Mouse (Mus musculus): ENCODE measurements around the gene Rpl5. TPM values are rescaled to one million over a fixed set of nuclear protein-coding genes. Genes with fewer than 3 reads are reported as not detected.

Gene Rpl5
- polyA plus RNA-seq, 1 experiment from 2014 or later = 74.7 TPM

DNA sequence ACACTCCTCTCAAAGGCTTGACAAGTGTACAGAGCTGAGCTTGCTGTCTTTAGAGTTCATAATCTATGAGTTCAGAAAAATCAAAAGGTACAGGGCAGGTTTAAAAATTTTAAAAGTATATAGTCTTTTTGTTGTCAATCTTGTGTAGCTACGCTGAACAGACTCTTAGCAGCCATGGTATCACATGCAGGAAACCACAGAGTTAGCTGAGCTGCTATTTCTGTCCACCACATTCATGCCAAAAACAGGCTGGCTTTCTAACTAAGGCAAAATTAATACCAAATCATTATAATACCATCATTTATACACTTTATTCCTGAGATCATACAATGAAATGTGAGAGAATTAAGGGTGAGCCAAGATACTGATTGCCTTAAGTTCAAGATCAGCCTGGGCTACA lies 46.2 kb downstream of the Rpl5 start:
- no peak overlapping the region for H3K4me2 ChIP-seq
- H3K9ac ChIP-seq (ENCODE audit: low read length) = no peak overlapping the region
- H3K9me3 ChIP-seq (ENCODE audit: control insufficient read depth, low read length) = no peaks in the 10 kb centered on the region
- no peaks in the 10 kb centered on the region for H3K27me3 ChIP-seq (ENCODE audit: control insufficient read depth, insufficient read depth, low read length)
- H3K27ac ChIP-seq (ENCODE audit: low read depth, low read length) = no peak overlapping the region
- WGBS = 93% methylated on average over 1 of the region's 1 CpGs
- H3K4me3 ChIP-seq (ENCODE audit: low read depth, low read length) = no peak overlapping the region
- DNase-seq (ENCODE audit: low spot score, missing footprints) = no peak
- H3K4me1 ChIP-seq (ENCODE audit: control insufficient read depth, insufficient read depth, low read length) = no peaks in the 10 kb centered on the region
- ATAC-seq (ENCODE audit: low FRiP score) = no peak
- no peaks in the 10 kb centered on the region for H3K36me3 ChIP-seq (ENCODE audit: control insufficient read depth, insufficient read depth, low read length)

DNA sequence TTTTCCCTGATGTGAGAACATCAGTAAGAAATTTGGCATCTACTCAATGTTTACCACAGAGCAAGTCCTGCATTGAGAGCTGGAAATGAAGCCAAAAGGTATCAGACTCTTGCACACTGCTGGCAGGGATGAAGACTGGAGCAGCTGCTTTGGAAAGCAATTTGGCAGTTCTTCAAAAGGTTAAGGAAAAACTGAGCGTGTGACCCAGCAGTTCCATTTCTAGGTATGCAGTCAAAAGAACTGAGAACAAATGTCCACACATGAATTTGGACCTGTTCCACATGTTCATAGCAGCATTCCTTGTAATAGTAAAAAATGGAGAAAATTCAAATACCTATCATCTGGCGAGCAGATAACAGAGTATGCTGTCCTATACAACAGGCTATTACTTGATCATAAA lies 47.2 kb downstream of the Rpl5 start:
- Histone ChIP-seq H3K4me3 (ENCODE audit: low read depth, low read length) (no peak overlapping the region), H3K36me3 (ENCODE audit: control insufficient read depth, insufficient read depth, low read length) (no peaks in the 10 kb centered on the region), H3K4me2 (no peak overlapping the region), H3K9me3 (ENCODE audit: control insufficient read depth, low read length) (no peaks in the 10 kb centered on the region), H3K27me3 (ENCODE audit: control insufficient read depth, insufficient read depth, low read length) (no peaks in the 10 kb centered on the region), H3K4me1 (ENCODE audit: control insufficient read depth, insufficient read depth, low read length) (no peaks in the 10 kb centered on the region), H3K27ac (ENCODE audit: low read depth, low read length) (no peak overlapping the region), H3K9ac (ENCODE audit: low read length) (no peak overlapping the region)
- WGBS = 89% methylated on average over 2 of the region's 2 CpGs
- DNase-seq (ENCODE audit: low spot score, missing footprints) (no peak), ATAC-seq (ENCODE audit: low FRiP score) (no peak)

DNA sequence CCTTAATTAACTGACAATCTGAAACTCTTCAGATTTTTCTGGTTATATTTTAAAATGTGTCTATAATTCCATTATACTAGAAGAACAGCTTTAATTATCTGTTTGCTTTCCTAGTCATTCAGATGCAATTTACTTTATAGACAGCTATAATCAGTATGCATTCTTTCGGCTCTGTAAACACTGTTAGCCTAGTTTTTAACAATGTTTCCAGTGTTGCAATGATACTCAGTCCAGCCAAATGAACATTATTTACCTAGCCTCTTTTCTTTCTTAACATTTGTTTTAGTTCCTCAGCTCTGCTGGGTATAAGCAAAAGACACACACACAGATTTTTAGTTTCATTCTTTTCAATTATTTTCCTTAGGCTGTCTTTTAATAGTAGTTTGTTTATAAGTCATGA lies 48.6 kb downstream of the Rpl5 start:
- Histone ChIP-seq H3K4me2 (no peak overlapping the region), H3K4me1 (ENCODE audit: control insufficient read depth, insufficient read depth, low read length) (no peaks in the 10 kb centered on the region), H3K9me3 (ENCODE audit: control insufficient read depth, low read length) (no peaks in the 10 kb centered on the region), H3K4me3 (ENCODE audit: low read depth, low read length) (no peak overlapping the region), H3K36me3 (ENCODE audit: control insufficient read depth, insufficient read depth, low read length) (no peaks in the 10 kb centered on the region), H3K27me3 (ENCODE audit: control insufficient read depth, insufficient read depth, low read length) (no peaks in the 10 kb centered on the region), H3K9ac (ENCODE audit: low read length) (no peak overlapping the region), H3K27ac (ENCODE audit: low read depth, low read length) (no peak overlapping the region)
- ATAC-seq (ENCODE audit: low FRiP score) (no peak), DNase-seq (ENCODE audit: low spot score, missing footprints) (no peak)
- WGBS = 95% methylated on average over 1 of the region's 1 CpGs

DNA sequence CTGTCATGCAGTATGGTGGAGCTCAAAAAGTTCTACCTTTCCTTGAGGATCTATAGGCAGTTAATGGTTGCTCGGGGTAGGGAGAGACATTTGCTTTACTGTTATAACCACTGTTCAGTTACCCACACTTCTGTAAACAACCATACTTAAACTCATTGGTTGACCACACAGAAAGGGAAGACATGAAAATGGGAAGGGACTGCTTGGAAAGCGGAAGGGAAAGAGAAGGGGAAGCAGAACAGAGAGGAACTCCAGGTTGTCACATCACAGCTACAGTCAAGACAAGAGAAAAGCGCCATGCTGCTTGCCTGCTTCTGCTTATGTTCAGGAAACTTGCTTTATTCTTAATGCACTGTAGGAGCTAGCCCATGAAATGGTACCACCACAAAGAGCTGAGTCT lies 49.3 kb downstream of the Rpl5 start:
- DNase-seq (ENCODE audit: low spot score, missing footprints) = no peak
- Histone ChIP-seq H3K9ac (ENCODE audit: low read length) (no peak overlapping the region), H3K4me2 (no peak overlapping the region), H3K9me3 (ENCODE audit: control insufficient read depth, low read length) (no peaks in the 10 kb centered on the region), H3K27me3 (ENCODE audit: control insufficient read depth, insufficient read depth, low read length) (no peaks in the 10 kb centered on the region), H3K27ac (ENCODE audit: low read depth, low read length) (no peak overlapping the region), H3K4me3 (ENCODE audit: low read depth, low read length) (no peak overlapping the region), H3K4me1 (ENCODE audit: control insufficient read depth, insufficient read depth, low read length) (no peaks in the 10 kb centered on the region), H3K36me3 (ENCODE audit: control insufficient read depth, insufficient read depth, low read length) (no peaks in the 10 kb centered on the region)
- ATAC-seq (ENCODE audit: low FRiP score) = no peak
- WGBS = 78% methylated on average over 3 of the region's 3 CpGs

DNA sequence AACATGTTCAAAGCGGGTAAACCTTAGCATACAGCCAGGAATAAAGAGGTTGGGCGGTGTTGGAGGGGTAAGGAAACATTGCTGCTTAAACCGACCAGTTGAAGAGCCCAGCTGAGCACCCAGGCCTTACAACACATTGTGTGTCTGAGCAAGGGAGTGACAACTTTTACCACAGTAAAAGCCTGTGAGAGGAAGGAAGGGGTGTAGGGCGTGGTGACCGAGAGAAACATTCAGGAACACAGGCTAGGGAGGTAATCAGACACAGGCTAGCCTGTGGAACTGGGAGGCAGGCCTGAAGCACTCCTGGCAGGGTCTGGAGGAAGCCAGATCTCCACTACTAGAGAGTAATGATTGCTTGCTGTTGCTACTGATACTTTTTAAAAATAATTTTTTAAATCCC lies 50.3 kb downstream of the Rpl5 start:
- no peak for ATAC-seq (ENCODE audit: low FRiP score)
- Histone ChIP-seq H3K9ac (ENCODE audit: low read length) (no peak overlapping the region), H3K9me3 (ENCODE audit: control insufficient read depth, low read length) (no peaks in the 10 kb centered on the region), H3K4me3 (ENCODE audit: low read depth, low read length) (no peak overlapping the region), H3K4me1 (ENCODE audit: control insufficient read depth, insufficient read depth, low read length) (no peaks in the 10 kb centered on the region), H3K4me2 (no peak overlapping the region), H3K27ac (ENCODE audit: low read depth, low read length) (no peak overlapping the region), H3K27me3 (ENCODE audit: control insufficient read depth, insufficient read depth, low read length) (no peaks in the 10 kb centered on the region), H3K36me3 (ENCODE audit: control insufficient read depth, insufficient read depth, low read length) (no peaks in the 10 kb centered on the region)
- no peak for DNase-seq (ENCODE audit: low spot score, missing footprints)
- 78% methylated on average over 5 of the region's 5 CpGs for WGBS

Other genes with a start within 250 kb of the Rpl5 start
- not detected in 2 replicates for gene Gfi1, start 174.5 kb upstream of the Rpl5 start, polyA plus RNA-seq (2014; fragmentation: Nextera tagmentation; extraction: Ambion mirVana)
- gene Ube2d2b, start 70.4 kb upstream of the Rpl5 start, polyA plus RNA-seq (2014; fragmentation: Nextera tagmentation; extraction: Ambion mirVana) = not detected in 2 replicates
- 41.3 and 44.2 TPM in 2 replicates for gene Evi5, start 25.4 kb upstream of the Rpl5 start, polyA plus RNA-seq (2014; fragmentation: Nextera tagmentation; extraction: Ambion mirVana)
- 22.9 and 25.1 TPM in 2 replicates for gene Fam69a, start 86.6 kb downstream of the Rpl5 start, polyA plus RNA-seq (2014; fragmentation: Nextera tagmentation; extraction: Ambion mirVana)
- 124 and 139 TPM in 2 replicates for gene Mtf2, start 165.2 kb downstream of the Rpl5 start, polyA plus RNA-seq (2014; fragmentation: Nextera tagmentation; extraction: Ambion mirVana)
- gene Tmed5, start 232.1 kb downstream of the Rpl5 start, polyA plus RNA-seq (2014; fragmentation: Nextera tagmentation; extraction: Ambion mirVana) = 30.4 and 30.7 TPM in 2 replicates
- gene Ccdc18, start 232.4 kb downstream of the Rpl5 start, polyA plus RNA-seq (2014; fragmentation: Nextera tagmentation; extraction: Ambion mirVana) = 9.5 and 10.8 TPM in 2 replicates